Mouse (Mus musculus): Measurements from ENCODE around the gene Il17c. TPM values are rescaled to one million over a fixed set of nuclear protein-coding genes. Genes with fewer than 3 reads are reported as not detected.

Gene Il17c
- polyA plus RNA-seq (2015; fragmentation: Nextera tagmentation; extraction: Ambion mirVana) = not detected in 2 replicates

DNA sequence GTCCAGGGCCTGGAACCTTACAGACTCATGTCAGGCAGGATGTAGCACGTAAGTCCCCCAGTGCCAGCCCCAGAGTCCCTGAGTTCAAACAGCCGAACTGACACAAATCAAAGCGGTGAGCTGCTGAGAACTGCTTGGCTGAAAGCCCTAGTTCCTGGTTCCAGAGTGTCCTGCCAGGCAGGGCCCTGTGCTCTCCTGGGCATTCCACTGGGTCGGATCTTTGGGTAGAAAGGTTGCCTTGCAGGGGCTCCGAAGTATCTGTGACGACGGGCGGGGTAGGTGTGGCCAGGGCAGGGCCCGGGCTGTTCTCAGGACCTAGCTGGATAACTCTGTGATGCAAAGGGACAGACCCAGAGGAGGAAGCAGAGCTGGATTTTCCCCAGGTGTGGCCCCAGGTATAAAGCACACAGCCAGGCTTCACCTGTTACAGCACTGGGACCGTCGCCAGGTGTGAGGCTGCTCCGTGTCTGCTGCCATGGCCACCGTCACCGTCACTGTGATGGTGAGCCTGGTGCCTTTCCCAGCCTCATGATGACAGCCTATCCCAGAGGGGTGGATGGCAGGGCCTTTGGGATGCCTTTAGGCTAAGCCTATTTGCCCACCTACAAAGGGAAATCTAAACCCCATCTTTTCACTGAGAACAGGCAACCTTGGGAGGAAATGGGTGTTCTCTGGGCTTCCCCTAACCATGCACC is at the start of gene Il17c:
Il17c (plus strand) TSS at position 645 of the 695 bp plus-strand sequence.
- no peak within 1 kb of the TSS for H3K4me2 ChIP-seq
- WGBS (ENCODE audit: insufficient replicate concordance) = 71% methylated on average over 14 of the region's 14 CpGs
- no peak within 1 kb of the TSS for H3K27ac ChIP-seq
- H3K4me1 ChIP-seq (replicated peaks) = 0 out of 2 replicates have a peak, but pooled peaks cover 4% of the 10 kb centered on the region
- H3K4me3 ChIP-seq (replicated peaks) = no peak within 1 kb of the TSS
- DNase-seq (no peak), ATAC-seq (ENCODE audit: low read depth) (no peak)
- H3K9me3 ChIP-seq (replicated peaks) = no peaks in the 10 kb centered on the region
- H3K36me3 ChIP-seq = peaks cover 39% of the 10 kb centered on the region
- no peaks in the 10 kb centered on the region for H3K27me3 ChIP-seq
- no peak within 1 kb of the TSS for H3K9ac ChIP-seq

GRCm38 (mm10) chr8:122375320-122375719 is 46.5 kb upstream of the Il17c start:
- Histone ChIP-seq H3K27me3 (no peaks in the 10 kb centered on the region), H3K4me3 (replicated peaks) (peak overlapping the region; percentile 81; the same call in 1 of the 2 replicates), H3K4me1 (replicated peaks) (peaks cover 50% of the 10 kb centered on the region), H3K9ac (peak overlapping the region; percentile 72), H3K9me3 (replicated peaks) (no peaks in the 10 kb centered on the region), H3K4me2 (peak overlapping the region; percentile 81), H3K36me3 (peaks cover 22% of the 10 kb centered on the region), H3K27ac (peak overlapping the region; percentile 7; the same call in 1 of the 2 replicates)
- 86% methylated on average over 7 of the region's 7 CpGs for WGBS (ENCODE audit: insufficient replicate concordance)
- ATAC-seq (ENCODE audit: low read depth) (no peak), DNase-seq (no peak)

- Histone ChIP-seq H3K4me2 (peak overlapping the region; percentile 81), H3K9ac (peak overlapping the region; percentile 72), H3K4me1 (replicated peaks) (peaks cover 54% of the 10 kb centered on the region), H3K9me3 (replicated peaks) (no peaks in the 10 kb centered on the region), H3K4me3 (replicated peaks) (peak overlapping the region; percentile 81), H3K27ac (peak overlapping the region; percentile 80), H3K27me3 (no peaks in the 10 kb centered on the region), H3K36me3 (peaks cover 28% of the 10 kb centered on the region)
- no peak for DNase-seq
- peak; percentile 3; the same call in 1 of the 2 replicates for ATAC-seq (ENCODE audit: low read depth)
- 14% methylated on average over 13 of the region's 13 CpGs for WGBS (ENCODE audit: insufficient replicate concordance)
These were observed 46.0 kb upstream of the Il17c start for GRCm38 (mm10) chr8:122375751-122376364.

DNA sequence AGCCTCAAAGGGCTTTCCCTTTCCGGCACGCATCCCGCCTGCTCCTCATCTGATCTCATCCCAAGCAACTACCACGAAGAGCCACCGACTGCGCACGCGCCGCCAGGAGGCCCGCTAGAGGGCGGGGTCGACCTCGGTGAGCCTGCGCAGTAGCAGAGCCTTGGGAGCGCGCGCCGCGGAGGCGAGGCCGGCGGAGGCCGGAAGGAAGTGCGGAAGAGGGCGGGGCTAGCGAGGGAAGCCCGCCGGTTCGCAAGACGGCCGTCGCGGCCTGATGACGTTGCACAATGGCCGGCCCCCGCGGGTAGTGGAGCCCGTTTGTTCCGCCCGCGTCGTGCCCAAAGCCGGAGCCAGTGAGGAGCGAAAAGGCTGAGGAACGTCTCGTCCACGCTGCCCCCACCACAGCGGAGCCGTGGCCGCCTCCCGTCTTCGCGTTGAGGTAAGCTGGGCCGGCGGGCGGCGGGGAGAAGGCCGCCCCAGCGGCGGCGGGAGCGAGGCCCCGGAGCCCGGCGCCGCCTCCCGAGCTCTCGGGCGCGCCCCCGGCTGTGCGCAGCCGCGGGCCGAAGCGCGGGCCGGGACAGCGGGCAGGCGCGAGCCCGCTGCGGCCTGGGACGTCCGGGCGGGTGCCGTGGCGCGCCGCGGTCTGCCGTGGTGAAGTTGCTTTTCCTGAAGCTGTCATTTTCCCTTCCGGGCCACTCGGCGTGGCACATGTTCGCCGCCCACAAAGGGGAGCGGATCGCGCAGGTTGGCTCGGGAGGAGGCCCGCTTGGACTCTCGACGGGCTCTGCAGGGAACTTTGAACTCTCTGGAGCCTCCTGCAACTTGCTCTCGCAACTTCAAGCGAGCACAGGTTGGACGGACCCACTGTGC is 45.2 kb upstream of the Il17c start, which contains the start of gene Zc3h18:
Zc3h18 (plus strand) TSS at position 245 of the 867 bp plus-strand sequence.
- Histone ChIP-seq H3K36me3 (peaks cover 35% of the 10 kb centered on the region), H3K4me3 (replicated peaks) (peak within 1 kb of the TSS; percentile 81), H3K27me3 (no peaks in the 10 kb centered on the region), H3K9me3 (replicated peaks) (no peaks in the 10 kb centered on the region), H3K9ac (peak within 1 kb of the TSS; percentile 91), H3K4me1 (replicated peaks) (peaks cover 58% of the 10 kb centered on the region), H3K4me2 (peak within 1 kb of the TSS; percentile 93), H3K27ac (peak within 1 kb of the TSS; percentile 84)
- peak; percentile 94 for ATAC-seq (ENCODE audit: low read depth)
- WGBS (ENCODE audit: insufficient replicate concordance) = under 1% methylated on average over 106 of the region's 107 CpGs
- peak; percentile 99 for DNase-seq

DNA sequence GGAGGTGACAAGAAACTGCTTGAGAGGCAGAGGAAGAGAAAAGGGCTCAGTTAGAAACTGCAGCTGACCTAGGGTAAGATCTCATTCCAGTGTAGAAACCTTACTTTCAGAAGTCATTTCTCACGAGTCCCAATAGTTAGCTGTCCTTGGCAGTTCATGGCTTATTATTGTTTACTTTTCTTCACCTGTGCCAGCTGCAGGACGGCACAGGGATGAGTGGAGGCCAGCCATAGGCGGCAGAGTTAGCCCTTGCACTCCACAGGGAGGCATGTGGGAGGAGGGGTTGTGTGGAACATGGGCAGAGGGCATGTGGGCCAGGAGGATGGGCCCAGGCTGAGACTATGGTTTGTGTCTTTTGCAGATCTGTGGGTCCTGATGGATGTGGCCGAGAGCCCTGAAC is 38.8 kb upstream of the Il17c start:
- DNase-seq = no peak
- no peaks in the 10 kb centered on the region for H3K9me3 ChIP-seq (replicated peaks)
- H3K36me3 ChIP-seq = peaks cover 92% of the 10 kb centered on the region
- 83% methylated on average over 4 of the region's 4 CpGs for WGBS (ENCODE audit: insufficient replicate concordance)
- no peak overlapping the region for H3K9ac ChIP-seq
- no peak overlapping the region for H3K4me3 ChIP-seq (replicated peaks)
- H3K27ac ChIP-seq = no peak overlapping the region
- H3K4me2 ChIP-seq = no peak overlapping the region
- no peak for ATAC-seq (ENCODE audit: low read depth)
- H3K27me3 ChIP-seq = no peaks in the 10 kb centered on the region
- peaks cover 44% of the 10 kb centered on the region for H3K4me1 ChIP-seq (replicated peaks)

DNA sequence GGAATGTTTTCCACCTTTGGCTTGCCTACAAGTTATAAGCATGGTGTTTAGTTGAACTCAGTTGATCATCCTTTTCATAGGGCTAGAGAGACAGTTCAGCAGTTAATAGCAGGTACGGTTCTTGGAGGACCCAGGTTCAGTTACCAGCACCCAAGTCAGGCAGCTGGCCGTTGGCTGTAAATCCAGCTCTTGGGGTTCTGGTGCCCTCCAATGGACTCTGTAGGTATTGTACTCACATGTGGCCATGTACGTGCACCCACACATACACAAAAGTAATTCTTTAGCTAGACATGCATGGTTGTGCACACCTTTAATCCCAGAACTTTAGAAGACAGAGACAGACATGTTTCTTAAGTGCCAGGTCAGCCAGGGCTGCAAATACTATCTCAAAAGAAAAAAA is 32.5 kb upstream of the Il17c start:
- DNase-seq = no peak
- no peaks in the 10 kb centered on the region for H3K9me3 ChIP-seq (replicated peaks)
- peaks cover 9% of the 10 kb centered on the region for H3K4me1 ChIP-seq (replicated peaks)
- no peak for ATAC-seq (ENCODE audit: low read depth)
- WGBS (ENCODE audit: insufficient replicate concordance) = 86% methylated on average over 3 of the region's 3 CpGs
- H3K9ac ChIP-seq = no peak overlapping the region
- peaks cover 97% of the 10 kb centered on the region for H3K36me3 ChIP-seq
- no peak overlapping the region for H3K4me2 ChIP-seq
- no peaks in the 10 kb centered on the region for H3K27me3 ChIP-seq
- H3K27ac ChIP-seq = no peak overlapping the region
- no peak overlapping the region for H3K4me3 ChIP-seq (replicated peaks)

DNA sequence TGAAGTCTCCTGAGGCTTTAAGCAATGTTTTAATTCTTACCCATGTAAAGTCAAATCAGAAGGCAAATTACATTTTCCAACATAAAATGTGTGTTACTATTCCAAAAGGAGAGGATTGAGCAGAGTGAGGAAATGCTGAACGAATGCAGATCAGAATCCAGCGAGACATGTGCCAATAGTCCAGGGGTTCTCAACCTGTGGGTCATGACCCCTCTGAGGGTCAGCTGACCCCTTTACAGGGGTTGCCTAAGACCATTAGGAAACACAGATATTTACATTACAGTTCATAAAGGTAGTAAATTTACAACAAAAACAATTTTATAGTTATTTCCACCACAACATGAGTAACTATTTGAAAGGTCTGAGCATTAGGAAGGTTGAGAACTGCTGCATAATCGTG is 31.1 kb upstream of the Il17c start:
- H3K4me1 ChIP-seq (replicated peaks) = no peaks in the 10 kb centered on the region
- WGBS (ENCODE audit: insufficient replicate concordance) = 73% methylated on average over 3 of the region's 3 CpGs
- H3K9ac ChIP-seq = no peak overlapping the region
- peaks cover 93% of the 10 kb centered on the region for H3K36me3 ChIP-seq
- H3K27ac ChIP-seq = no peak overlapping the region
- H3K4me3 ChIP-seq (replicated peaks) = no peak overlapping the region
- H3K27me3 ChIP-seq = no peaks in the 10 kb centered on the region
- DNase-seq (no peak), ATAC-seq (ENCODE audit: low read depth) (no peak)
- no peaks in the 10 kb centered on the region for H3K9me3 ChIP-seq (replicated peaks)
- no peak overlapping the region for H3K4me2 ChIP-seq

DNA sequence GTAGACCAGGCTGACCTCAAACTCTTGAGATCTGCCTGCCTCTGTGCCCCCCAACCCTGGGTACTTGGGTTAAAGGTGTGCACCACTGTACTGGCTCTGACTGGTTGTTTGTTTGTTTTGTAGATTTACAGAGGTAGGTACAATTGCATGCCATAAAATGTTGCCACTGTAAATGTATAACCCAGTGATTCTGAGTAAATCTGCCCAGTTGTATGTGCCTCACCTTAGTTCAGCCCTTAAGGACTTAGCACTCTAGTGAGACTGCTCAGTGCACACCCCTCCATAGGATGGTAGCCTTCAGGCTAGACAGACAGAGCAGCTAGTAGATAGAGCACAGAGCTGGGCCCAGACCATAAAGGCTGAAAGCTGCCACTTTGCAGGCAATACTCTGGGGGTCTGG is 28.1 kb upstream of the Il17c start:
- ATAC-seq (ENCODE audit: low read depth) = no peak
- H3K4me2 ChIP-seq = no peak overlapping the region
- H3K4me1 ChIP-seq (replicated peaks) = no peaks in the 10 kb centered on the region
- no peaks in the 10 kb centered on the region for H3K27me3 ChIP-seq
- no peaks in the 10 kb centered on the region for H3K9me3 ChIP-seq (replicated peaks)
- H3K9ac ChIP-seq = no peak overlapping the region
- H3K4me3 ChIP-seq (replicated peaks) = no peak overlapping the region
- peaks cover 88% of the 10 kb centered on the region for H3K36me3 ChIP-seq
- no peak overlapping the region for H3K27ac ChIP-seq
- DNase-seq = no peak

GRCm38 (mm10) chr8:122395291-122395690 is 26.5 kb upstream of the Il17c start:
- WGBS (ENCODE audit: insufficient replicate concordance) = 82% methylated on average over 6 of the region's 6 CpGs
- Histone ChIP-seq H3K9ac (no peak overlapping the region), H3K36me3 (peaks cover 89% of the 10 kb centered on the region), H3K4me1 (replicated peaks) (no peaks in the 10 kb centered on the region), H3K9me3 (replicated peaks) (no peaks in the 10 kb centered on the region), H3K4me3 (replicated peaks) (no peak overlapping the region), H3K27me3 (no peaks in the 10 kb centered on the region), H3K27ac (no peak overlapping the region), H3K4me2 (no peak overlapping the region)
- ATAC-seq (ENCODE audit: low read depth) (no peak), DNase-seq (no peak)

GRCm38 (mm10) chr8:122398186-122398585 is 23.6 kb upstream of the Il17c start:
- no peak overlapping the region for H3K27ac ChIP-seq
- no peak overlapping the region for H3K9ac ChIP-seq
- peaks cover 92% of the 10 kb centered on the region for H3K36me3 ChIP-seq
- no peaks in the 10 kb centered on the region for H3K4me1 ChIP-seq (replicated peaks)
- no peak overlapping the region for H3K4me3 ChIP-seq (replicated peaks)
- DNase-seq (no peak), ATAC-seq (ENCODE audit: low read depth) (no peak)
- WGBS (ENCODE audit: insufficient replicate concordance) = 89% methylated on average over 9 of the region's 9 CpGs
- no peaks in the 10 kb centered on the region for H3K9me3 ChIP-seq (replicated peaks)
- H3K4me2 ChIP-seq = no peak overlapping the region
- H3K27me3 ChIP-seq = no peaks in the 10 kb centered on the region

- ATAC-seq (ENCODE audit: low read depth) = peak; percentile 63
- no peaks in the 10 kb centered on the region for H3K27me3 ChIP-seq
- no peak overlapping the region for H3K4me2 ChIP-seq
- H3K27ac ChIP-seq = peak overlapping the region; percentile 50
- H3K9ac ChIP-seq = no peak overlapping the region
- no peak for DNase-seq
- no peaks in the 10 kb centered on the region for H3K9me3 ChIP-seq (replicated peaks)
- H3K4me3 ChIP-seq (replicated peaks) = no peak overlapping the region
- 29% methylated on average over 9 of the region's 9 CpGs for WGBS (ENCODE audit: insufficient replicate concordance)
- H3K4me1 ChIP-seq (replicated peaks) = peaks cover 21% of the 10 kb centered on the region
- H3K36me3 ChIP-seq = peaks cover 100% of the 10 kb centered on the region
These were observed 16.5 kb upstream of the Il17c start for GRCm38 (mm10) chr8:122405146-122405805.
